Mouse (Mus musculus): ENCODE results near the gene Gstm3.
A peak's percentile ranks its signal among the peaks of the same experiment; 100 is the strongest.

GRCm38 (mm10) chr3:107953328-107953755, 15.7 kb downstream of the Gstm3 start:
- TF ChIP-seq MAX (IDR thresholded peaks at IDR 0.05) (no peak), CTCF (IDR thresholded peaks at IDR 0.05; ENCODE audit: control insufficient read depth, insufficient read depth, insufficient read length) (peak; percentile 36), FOSL1 (IDR thresholded peaks at IDR 0.05; ENCODE audit: insufficient read depth, low read length, poor library complexity, severe bottlenecking) (no peak), CEBPB (IDR thresholded peaks at IDR 0.05; ENCODE audit: low read depth) (no peak), USF1 (IDR thresholded peaks at IDR 0.05; ENCODE audit: low read depth) (no peak)

Measured in C2C12 (cell line).